Comparison of ENCODE assay signal across 9 mouse cellular contexts in genomic region chr1:64705230-64705629, GRCm38 (mm10). TPM values are rescaled to one million over a fixed set of nuclear protein-coding genes. Genes with fewer than 3 reads are reported as not detected.
DNase-seq lines count a peak whose midpoint lies in the region; ATAC-seq and TF ChIP-seq lines count a peak whose summit lies in the region.
"Had no signal": no experiment of that assay in that cellular context is flagged by ENCODE, and none has a peak within 500 bp of the region (broad histone marks: within the 10 kb centered on the region; RNA-seq: fewer than 3 reads in every experiment).

No protein-coding gene starts in this region.

- H3K36me3 ChIP-seq in forebrain, postnatal 0 days (ENCODE audit: insufficient read depth), result peaks cover 28% of the 10 kb centered on the region
- H3K36me3 ChIP-seq in liver, embryonic 12.5 days, result peaks cover 20% of the 10 kb centered on the region

- no peak overlapping the region for H3K4me3 ChIP-seq in forebrain, postnatal 0 days (ENCODE audit: low read depth, low read length)
- H3K4me3 ChIP-seq in liver, embryonic 12.5 days, result no peak overlapping the region
- H3K4me3 ChIP-seq: myocyte had no signal

- H3K4me2 ChIP-seq in forebrain, postnatal 0 days (ENCODE audit: low read depth), result no peak overlapping the region
- H3K4me2 ChIP-seq in liver, embryonic 12.5 days, result no peak overlapping the region

- peak; percentile 89 for DNase-seq in 3T3-L1 (ENCODE audit: low read depth, low spot score)
- peak; percentile 78 for DNase-seq in c-Kit-positive CD71-positive TER-119-negative erythroid progenitor cells, embryonic 14.5 days (ENCODE audit: low read depth)
- peak; percentile 71 for DNase-seq in forebrain, postnatal 0 days
- peak; percentile 57 to 83 for DNase-seq in kidney, adult 8-10 months
- DNase-seq in ovary, postnatal 36 days (ENCODE audit: low spot score), result peak; percentile 16
- DNase-seq in thymus, postnatal 4 days, result peak; percentile 81

- ATAC-seq in CD4-positive, CD25-positive, alpha-beta regulatory T cell, adult 4 months, result peak; percentile 93
- peak; percentile 73; the same call in 1 of the 2 replicates for ATAC-seq in forebrain, postnatal 0 days
- ATAC-seq in liver, embryonic 12.5 days, result peak; percentile 73; the same call in 1 of the 2 replicates

- no peak overlapping the region for H3K27ac ChIP-seq in forebrain, postnatal 0 days (ENCODE audit: low read depth, low read length)
- H3K27ac ChIP-seq in liver, embryonic 12.5 days, result no peak overlapping the region

- WGBS in forebrain, postnatal 0 days, result 40% methylated on average over 6 of the region's 6 CpGs
- 38% methylated on average over 6 of the region's 6 CpGs for WGBS in liver, embryonic 12.5 days (ENCODE audit: insufficient replicate concordance)

- peak; percentile 61 for TF ChIP-seq CTCF in forebrain, postnatal 0 days (IDR thresholded peaks at IDR 0.05; ENCODE audit: low read depth)

- H3K9me3 ChIP-seq in forebrain, postnatal 0 days (ENCODE audit: low read length), result no peaks in the 10 kb centered on the region
- H3K9me3 ChIP-seq in liver, embryonic 12.5 days (replicated peaks), result no peaks in the 10 kb centered on the region

- H3K27me3 ChIP-seq in forebrain, postnatal 0 days (ENCODE audit: insufficient read depth, low read length), result no peaks in the 10 kb centered on the region
- no peaks in the 10 kb centered on the region for H3K27me3 ChIP-seq in liver, embryonic 12.5 days (replicated peaks)

- H3K4me1 ChIP-seq in forebrain, postnatal 0 days (ENCODE audit: insufficient read depth), result no peaks in the 10 kb centered on the region
- peaks cover 16% of the 10 kb centered on the region for H3K4me1 ChIP-seq in liver, embryonic 12.5 days

- no peak overlapping the region for H3K9ac ChIP-seq in forebrain, postnatal 0 days
- H3K9ac ChIP-seq in liver, embryonic 12.5 days, result no peak overlapping the region

RNA-seq across cellular contexts. Expression of gene Ccnyl1, which starts 15.0 kb away (rescaled TPM):
- polyA plus RNA-seq in CD4-positive, CD25-positive, alpha-beta regulatory T cell, adult 4 months (2017; shearing (Covaris generic)), result under 1 TPM; 0.61 to 0.90 TPM
- total RNA-seq in forebrain, postnatal 0 days (2014; rRNA removed), result 20.3 and 24.7 TPM in 2 replicates
- 3.1 and 3.4 TPM in 2 replicates for polyA plus RNA-seq in forebrain, postnatal 0 days (2015; fragmentation: Nextera tagmentation; extraction: Ambion mirVana)
- polyA plus RNA-seq in liver, embryonic 12.5 days (2016; fragmentation: Nextera tagmentation; extraction: Ambion mirVana), result 1.6 and 2.3 TPM in 2 replicates

RNA-seq across cellular contexts. Expression of gene Fzd5, which starts 32.3 kb away (rescaled TPM):
- under 1 TPM; 0.19 to 0.63 TPM for polyA plus RNA-seq in CD4-positive, CD25-positive, alpha-beta regulatory T cell, adult 4 months (2017; shearing (Covaris generic))
- total RNA-seq in forebrain, postnatal 0 days (2014; rRNA removed), result 1.6 and 4.7 TPM in 2 replicates
- 0.21 and 0.35 TPM in 2 replicates for polyA plus RNA-seq in forebrain, postnatal 0 days (2015; fragmentation: Nextera tagmentation; extraction: Ambion mirVana)
- polyA plus RNA-seq in liver, embryonic 12.5 days (2016; fragmentation: Nextera tagmentation; extraction: Ambion mirVana), result 3.6 and 4.1 TPM in 2 replicates

Comparison
In these comparisons a context has a peak if more than half of its experiments do, and no peak if none do; other contexts are left out.
1. DNase-seq: peak in every context shown above with its lines; median percentile 89 in 3T3-L1; 81 in thymus, postnatal 4 days; 78 in c-Kit-positive CD71-positive TER-119-negative erythroid progenitor cells, embryonic 14.5 days; 71 in forebrain, postnatal 0 days; 70 in kidney, adult 8-10 months; 16 in ovary, postnatal 36 days.